Mouse (Mus musculus): ENCODE data around the gene Gm5105.

Gene Gm5105

DNA sequence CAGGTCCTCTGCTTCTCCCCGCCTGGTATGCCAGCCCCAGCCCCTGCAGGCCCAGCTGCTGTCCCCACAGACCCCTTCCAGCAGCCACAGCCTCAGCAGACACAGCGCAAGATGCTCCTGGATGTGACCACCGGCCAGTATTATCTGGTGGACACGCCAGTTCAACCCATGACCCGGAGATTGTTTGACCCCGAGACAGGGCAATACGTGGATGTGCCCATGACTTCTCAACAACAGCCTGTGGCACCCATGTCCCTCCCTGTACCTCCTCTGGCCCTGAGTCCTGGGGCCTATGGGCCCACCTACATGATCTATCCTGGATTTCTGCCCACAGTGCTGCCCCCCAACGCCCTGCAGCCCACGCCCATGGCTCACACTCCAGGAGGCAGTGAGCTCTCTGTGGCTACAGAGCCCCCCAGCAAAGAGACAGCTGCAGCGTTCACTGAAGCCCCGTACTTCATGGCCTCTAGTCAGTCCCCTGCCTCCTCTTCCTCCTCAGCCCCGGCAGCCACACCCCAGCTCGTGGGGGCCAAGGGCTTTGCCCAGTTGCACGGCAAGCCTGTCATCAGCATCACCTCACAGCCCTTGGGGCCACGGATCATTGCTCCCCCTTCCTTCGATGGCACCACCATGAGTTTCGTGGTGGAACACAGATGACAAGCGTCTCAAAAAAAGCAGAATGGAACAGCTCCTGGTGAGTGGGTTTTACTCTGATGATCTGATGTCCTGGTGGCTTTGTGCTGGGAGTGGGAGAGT, 2.7 kb upstream of the Gm5105 start:
- no peak for DNase-seq (ENCODE audit: low read depth, low spot score)

DNA sequence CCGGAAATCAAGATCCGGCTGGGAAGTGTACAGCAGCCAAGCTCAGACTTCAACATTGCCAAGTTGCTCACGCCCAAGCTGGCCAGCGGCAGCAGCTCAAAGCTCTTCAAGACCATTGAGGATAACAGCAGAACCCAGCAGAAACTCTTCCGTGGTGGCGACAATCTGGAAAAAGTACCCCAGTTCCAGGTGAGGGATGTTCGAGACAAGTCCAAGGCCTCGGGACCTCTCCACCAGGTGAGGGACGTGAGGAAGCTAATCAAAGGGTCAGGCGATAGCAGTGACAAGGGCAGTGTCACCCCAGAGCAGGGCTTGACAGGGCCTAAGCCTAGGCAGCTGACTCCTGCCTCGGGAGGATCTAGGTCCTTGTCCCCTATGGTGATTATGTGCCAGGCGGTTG, 915 bp upstream of the Gm5105 start:
- DNase-seq (ENCODE audit: low read depth, low spot score) = no peak

DNA sequence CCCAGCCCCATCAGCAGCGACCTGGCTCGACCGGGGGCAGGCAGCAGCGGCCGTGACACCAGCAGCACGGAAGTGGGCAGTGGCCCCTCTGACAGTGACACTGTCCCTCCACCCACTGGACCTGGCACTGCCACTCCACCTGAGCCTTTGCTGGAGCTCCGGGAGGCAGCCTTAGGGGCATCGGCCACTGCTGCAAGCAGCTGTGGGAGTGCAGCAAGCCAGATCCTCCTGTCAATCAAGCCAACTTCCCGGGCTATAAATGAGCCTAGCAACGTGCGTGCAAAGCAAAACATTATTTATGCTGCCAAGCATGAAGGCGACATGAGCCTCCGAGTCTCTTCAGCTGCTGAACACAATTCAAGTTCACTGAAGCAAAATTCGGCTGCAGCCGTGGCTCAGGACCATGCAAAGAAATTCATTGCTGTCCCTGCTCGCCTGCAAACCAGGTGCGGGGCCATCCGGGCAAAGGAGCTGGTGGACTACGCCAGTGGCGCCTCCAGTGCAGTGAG, 786 bp downstream of the Gm5105 start:
- no peak for DNase-seq (ENCODE audit: low read depth, low spot score)

DNA sequence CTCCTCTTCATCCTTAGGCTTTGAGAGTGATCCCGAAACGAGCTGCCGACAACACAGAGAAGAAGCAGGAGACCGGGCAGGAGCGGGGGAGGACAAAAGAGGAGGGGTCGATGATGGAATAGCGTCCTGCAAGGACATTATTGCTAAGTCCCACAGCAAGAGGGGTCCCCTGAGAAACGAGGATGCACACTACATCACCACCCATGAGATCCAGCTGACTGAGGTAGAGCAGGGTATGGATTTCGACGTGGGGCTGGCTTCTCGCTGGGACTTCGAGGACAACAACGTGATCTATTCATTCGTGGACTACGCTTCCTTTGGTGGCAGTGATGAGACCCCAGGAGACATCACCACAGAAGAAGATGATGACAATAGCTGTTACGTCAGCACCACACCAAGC, 1.3 kb downstream of the Gm5105 start:
- DNase-seq (ENCODE audit: low read depth, low spot score) = no peak

DNA sequence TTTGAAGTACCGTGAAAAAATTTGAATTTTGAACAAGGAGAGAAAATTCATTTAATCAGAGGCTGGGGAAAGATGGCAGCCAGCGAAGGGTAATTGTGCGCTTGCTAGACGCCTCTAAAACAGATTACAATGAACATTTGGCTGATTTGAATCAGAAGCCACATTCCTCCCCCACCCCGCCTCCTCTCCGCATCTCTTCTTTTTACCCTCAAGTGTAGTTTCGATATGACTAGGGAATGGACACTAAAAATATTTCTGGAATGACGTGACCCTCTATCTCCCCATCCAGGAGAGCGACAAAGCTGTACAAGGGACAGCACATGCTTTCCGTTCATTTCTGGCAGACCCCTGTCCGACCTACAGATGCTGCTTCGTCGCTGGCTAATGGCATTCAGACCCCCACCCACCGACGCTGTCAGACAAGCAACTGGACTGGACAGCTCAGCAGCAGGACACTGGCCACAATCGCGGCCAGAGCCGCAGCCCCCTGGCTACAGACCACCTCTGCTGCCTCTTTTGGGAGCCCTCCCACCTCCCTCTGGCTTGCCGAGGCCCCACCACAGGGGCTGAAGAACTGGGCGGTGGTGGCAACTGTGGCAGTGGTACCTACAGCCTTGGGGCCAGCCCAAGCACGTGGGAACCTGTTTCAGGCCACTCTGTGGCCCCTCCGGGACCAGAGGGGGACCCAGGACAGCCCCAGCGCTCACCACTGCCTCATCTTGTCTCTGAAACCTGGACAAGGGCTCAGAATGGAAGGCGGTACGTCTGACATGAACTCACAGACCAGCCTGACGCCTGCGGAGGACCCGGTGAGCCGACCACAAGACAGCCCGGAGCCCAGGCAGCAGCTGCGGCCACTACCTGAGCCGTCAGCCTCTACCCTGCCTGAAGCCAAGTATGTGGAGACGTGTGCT, 2.2 kb downstream of the Gm5105 start, which contains the start of gene 1110002E22Rik:
1110002E22Rik (plus strand) TSS at position 321 of the 914 bp plus-strand sequence.
- peak; percentile 56 for DNase-seq (ENCODE audit: low read depth, low spot score)

DNA sequence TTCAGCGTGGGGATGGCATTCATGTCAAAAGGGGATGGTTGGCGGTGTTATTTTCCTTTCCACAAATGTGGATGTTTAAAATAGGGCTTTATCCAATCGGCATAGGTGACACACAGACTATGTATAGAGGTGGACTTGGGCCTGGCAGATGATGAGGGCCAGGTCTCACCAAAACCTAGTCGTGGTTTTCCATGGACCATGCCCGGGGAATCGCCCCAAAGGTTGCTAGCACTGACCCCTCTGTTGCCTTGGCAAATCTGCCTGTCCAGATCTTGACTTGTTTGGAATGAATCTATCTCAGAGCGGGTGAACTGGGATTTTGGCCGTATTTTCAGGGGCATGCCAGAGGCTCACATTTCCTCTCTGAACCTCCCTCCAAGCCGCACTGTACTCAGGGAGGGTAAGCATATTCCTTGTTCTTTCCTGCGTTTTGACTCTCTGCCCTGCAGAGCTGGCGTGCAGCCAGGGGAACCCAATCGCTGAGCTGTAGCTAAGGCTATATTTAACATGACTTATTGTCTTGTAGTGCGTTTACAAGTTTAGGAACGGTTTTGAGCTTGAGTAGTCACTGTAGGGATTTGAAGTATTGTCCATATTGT, 3.4 kb downstream of the Gm5105 start:
- no peak for DNase-seq (ENCODE audit: low read depth, low spot score)

DNA sequence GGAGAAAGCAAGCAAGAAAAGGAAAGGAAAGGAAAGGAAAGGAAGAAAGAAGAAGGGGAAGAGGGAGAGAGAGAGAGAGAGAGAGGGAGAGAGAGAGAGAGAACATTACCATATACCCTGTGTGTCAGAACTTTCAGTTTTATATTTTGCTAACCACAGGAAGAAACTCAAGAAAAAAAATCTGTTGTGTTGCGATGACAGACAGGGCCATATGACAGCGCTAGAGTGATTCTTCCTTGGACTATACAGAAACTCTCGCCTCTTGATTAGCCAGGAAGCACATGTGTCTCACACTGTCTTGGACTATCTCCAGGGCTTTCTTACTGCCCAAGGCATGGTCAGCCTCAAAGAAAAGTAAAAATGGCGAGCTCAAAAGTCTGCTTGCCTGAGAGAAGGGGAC, 4.5 kb downstream of the Gm5105 start:
- no peak for DNase-seq (ENCODE audit: low read depth, low spot score)

DNA sequence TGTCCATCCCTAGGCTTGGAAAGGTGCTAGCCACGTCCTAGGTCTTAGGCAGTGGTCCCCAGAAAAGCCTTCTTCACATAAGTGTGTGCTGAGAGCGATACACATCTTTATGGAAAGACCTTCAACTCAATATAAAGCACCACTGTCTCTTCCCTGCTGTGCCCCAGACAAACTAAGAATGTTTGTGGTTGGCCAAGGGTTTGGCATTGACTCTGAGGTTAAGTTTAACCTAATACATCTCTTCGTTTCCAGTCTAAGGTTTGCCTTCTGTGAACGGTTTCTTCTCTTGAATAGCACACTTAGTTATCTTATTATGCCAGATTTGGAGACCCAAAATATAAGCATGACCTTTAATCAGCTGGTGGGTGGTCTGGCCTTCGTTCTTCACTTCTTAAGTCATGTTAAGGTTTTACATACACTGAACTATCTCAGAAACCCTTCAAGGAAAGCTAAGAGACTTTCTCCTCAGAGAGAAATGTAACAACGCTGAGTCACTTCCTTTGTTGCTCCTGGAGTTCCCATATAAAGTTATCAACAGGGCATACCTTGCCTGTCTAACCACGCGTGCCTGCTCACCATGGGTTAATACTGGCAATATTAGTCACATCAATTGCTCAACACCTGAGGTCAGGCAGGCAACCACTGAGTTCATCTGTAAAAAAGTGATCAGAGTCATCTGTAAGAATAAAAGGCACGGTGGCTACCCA, 5.8 kb downstream of the Gm5105 start:
- DNase-seq (ENCODE audit: low read depth, low spot score) = no peak

DNA sequence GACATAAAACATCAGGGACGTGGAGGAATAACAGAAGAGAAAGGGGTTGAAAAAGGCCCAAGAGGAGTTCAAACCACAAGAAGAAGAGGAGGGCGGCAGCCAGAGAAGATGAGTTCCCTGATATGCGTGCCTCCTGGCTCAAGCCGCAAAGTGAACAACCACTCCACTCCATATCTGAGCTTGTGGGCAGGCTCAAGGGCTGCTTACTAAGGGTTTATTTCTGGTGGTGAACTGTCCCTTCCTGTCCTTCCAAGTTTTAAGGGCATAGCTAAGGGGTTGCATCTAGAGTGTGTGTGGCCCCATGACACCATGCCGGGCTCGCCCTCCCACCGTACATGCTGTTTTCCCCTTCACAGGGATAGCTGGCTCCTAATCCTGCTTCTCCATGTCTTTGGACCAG, 6.8 kb downstream of the Gm5105 start:
- DNase-seq (ENCODE audit: low read depth, low spot score) = no peak

DNA sequence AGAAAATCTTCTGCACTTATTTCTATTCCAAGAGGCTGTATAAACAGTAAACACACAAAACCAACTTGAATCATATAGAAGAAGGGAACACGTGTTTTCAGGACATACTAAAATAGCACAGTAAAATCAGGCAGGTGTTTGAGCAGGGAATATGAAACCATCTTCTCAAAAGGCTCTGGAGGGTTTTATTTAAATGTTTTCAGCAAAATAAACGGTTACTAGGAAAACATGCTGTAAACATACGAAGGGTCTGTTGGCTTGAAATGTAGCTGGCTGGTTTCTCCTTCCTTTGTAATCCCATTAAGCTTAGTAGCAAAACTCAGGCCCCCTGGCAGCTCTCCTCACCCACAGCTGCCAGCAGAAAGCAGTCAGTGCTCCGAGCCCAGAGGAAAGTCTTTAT, 9.0 kb downstream of the Gm5105 start:
- DNase-seq (ENCODE audit: low read depth, low spot score) = no peak

DNA sequence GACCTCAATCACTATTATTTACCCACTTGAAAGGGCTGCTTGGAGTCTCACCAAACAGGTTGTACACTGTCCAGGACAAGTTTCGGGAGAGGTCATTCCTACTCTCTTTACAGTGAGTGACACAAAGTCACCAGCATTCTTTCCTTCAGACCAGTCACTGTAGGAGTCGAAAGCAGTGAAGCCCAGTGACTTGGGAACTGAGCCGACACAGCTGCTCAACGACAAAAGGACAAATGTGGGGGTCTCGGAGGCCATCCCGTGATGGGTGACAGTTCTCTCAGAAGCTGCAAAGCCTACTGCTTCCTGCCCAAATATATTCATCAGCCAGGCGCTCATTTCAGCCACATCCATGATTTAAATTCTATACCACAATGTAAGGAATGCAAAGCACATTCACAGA, 10.2 kb downstream of the Gm5105 start:
- DNase-seq (ENCODE audit: low read depth, low spot score) = no peak

DNA sequence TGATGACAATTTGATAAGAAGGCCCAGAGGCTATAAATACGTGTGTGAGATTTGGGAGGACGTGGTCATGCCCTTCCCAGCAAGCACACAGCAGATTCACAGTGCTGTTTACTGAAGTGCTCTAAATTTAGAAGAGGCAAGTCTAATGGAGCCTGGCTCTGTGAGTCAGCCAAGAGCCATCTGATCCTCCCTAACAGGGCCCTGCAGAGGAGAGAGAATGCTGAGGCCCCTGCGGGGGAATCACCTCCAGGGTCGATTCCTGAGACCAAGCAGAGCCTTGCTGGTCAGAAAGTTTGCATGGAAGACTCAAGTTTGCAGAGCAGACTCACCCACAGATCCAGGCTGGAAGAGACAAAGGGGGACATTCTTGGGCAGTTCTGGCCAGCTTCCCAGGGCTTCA, 13.2 kb downstream of the Gm5105 start:
- DNase-seq (ENCODE audit: low read depth, low spot score) = no peak

DNA sequence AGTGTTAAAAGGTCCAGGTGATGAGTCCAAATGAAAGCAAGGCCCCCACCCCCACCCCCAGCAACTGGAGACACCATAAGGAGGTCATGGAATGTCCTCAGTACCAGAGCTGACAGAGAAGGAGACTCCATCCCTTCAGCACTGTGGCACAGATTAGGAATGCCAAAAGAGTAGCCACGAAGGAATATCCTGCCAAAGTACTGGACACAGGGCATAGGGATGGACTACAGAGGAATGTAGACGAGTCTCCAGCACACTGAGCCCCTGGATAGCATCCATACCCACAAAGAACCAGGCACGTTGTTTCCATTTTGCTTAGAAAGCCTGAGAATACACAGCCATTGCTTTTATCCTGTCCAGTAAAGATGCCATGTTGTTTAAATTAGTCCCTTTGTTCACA, 15.8 kb downstream of the Gm5105 start:
- DNase-seq (ENCODE audit: low read depth, low spot score) = no peak

DNA sequence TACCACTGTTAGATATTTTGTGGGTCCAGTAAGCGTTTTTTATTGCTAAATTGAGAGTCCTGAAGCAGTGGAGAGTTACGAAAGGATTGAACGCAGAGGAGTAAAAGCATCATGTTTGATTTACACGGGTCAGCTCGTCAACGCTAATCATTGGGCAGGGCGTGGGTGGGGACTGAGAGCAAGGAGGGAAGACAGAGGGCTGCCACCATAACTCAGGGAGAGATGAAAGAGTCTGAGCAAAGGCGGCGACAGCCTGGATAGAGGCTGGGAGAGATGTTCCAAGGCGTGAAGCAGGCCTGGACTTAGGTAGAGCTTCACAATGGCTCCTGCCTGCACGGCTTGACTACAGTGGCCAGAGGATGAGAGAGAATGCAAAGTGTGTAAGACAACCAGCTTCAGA, 16.4 kb downstream of the Gm5105 start:
- no peak for DNase-seq (ENCODE audit: low read depth, low spot score)

DNA sequence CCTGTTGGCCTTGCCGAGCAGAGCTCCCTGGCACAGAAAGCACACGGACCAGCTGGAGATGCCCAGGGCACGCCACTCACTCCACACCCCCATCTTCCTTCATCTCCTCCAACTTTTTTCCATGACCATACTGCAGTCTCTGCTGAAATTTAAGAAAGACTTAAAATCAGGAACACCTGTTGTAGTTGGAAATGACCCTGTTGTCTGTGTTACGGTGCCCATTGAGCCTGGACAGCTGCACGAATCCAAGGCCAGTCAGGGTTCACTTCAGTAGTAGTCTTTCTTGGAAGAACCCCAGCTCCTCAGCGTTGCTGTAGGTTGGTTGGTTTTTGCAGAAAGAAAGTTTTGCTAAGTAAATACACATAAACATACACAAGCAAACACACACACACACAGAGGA, 17.6 kb downstream of the Gm5105 start:
- DNase-seq (ENCODE audit: low read depth, low spot score) = no peak

DNA sequence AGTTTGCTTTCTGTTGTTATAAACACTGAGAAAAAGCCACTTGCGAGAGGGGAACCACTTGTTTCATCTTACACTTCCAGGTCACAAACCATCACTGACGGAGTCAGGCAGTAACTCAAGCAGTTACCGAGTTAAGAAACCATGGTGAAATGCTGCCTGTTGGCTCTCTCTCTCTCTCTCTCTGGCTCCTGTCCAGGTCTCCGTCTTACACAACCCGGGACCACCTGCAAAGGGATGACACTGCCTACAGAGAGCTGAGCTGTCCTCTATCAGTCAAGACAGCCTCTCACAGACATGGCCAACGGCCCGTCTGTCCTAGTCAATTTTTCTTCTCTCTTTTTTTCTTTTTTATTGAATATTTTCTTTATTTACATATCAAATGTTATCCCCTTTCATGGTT, 23.9 kb downstream of the Gm5105 start:
- DNase-seq (ENCODE audit: low read depth, low spot score) = no peak

DNA sequence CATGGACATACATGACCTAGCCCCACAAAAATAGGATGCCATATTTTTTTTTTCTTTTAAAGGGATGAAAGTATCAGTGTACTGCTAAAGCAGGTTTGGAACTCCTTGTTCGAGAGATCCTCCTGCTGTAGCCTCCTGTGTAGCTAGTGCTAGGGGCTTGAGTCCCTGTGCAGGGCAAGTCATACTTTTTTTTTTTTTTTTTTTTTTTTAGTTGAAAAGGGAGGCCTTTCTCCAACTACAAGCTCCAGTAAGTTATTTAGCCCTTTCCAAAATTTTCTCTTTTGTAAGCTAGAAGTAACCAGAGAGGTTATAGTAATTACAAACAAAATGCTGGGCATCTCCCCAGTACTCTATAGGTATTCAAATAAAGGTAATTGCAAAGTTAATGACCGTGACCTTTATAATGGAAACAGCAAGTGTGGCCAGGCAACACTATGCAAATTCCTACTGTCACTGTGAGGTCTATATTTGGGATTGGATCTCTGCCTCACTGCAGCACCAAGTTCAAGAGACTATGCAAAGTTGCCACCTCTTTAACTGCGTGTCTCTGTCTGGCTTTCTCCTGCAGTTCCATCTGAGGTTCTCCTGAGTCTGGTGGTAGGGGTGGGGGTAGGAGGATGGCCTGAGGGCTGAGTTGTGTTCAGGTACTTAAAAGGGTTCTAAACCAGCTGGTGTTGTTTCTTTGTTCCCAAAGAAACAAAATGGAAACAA, 25.4 kb downstream of the Gm5105 start:
- DNase-seq (ENCODE audit: low read depth, low spot score) = no peak

DNA sequence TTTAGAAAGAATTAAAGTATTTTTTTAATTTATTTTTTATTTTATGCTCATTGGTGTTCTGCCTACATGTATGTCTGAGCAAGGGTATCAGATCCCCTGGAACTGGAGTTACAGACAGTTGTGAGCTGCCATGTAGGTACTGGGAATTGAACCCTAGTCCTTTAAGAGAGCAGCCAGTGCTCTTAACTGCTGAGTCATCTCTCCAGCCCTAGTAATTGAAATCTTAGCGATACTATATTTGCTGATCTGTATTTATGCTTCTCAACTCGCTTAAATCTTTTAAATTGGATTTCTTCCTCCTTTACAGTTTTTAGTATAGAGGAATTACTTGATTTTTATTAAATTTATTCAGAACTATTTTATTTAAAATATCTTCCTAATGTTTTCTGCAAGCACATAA, 26.2 kb downstream of the Gm5105 start:
- DNase-seq (ENCODE audit: low read depth, low spot score) = no peak

DNA sequence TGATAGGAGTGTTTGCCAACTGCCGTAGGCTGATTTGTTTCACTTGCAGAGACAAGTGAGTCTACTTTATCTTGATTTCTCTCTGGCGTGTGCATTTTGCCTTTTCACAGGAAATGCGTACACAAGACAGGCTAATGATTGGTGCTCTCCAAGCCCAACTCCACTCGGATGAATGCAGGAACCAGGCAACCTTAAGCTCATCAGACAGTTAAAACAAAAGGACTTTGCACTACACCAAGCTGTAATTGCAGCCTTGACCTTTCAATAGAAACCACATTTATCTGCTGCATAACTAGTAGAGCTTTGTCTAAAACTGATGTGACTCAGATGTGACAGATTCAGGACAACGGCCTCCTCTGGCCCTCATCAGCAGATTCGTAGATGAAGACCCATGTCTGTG, 33.2 kb downstream of the Gm5105 start:
- DNase-seq (ENCODE audit: low read depth, low spot score) = no peak

DNA sequence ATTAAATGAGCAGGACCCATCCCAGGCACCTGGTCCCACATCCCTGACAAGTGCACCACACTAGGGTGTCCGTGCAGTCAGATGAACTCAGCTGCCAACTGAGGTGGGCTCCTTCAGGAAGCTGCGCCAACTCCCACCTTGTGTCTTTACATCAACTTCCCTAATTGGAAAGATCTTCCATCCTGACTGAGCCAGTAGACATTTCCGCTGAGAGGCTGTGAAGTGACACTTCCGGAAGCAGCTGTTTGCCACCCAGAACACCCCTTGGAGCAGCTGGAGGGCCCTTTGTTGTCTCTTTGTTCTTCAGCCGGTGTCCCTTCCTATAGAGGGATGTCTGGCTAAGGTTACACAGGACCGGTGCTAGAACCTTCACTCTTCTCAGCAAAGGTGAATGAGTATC, 36.6 kb downstream of the Gm5105 start:
- no peak for DNase-seq (ENCODE audit: low read depth, low spot score)

DNA sequence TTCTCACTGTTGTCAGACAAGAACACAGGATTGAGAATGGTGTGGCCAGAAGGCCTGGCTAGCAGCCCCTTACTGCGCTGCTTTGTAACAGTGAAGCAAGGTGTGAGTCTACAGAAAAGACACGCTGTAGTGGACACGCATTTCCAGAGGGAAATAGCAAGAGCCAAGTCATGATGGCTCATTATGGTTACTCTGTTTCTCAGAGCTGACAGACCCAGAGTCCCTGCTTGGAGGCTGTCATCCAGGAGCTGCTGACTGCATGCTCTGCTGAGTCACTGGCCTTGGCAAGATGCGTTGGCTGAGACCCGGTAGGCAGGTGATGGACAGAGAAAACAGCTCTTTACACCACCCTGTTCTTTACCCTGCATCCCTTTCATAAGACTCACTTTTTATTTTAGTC, 37.8 kb downstream of the Gm5105 start:
- no peak for DNase-seq (ENCODE audit: low read depth, low spot score)
